Mouse (Mus musculus): ENCODE measurements around the gene Cacna1c. TPM values are rescaled to one million over a fixed set of nuclear protein-coding genes. Genes with fewer than 3 reads are reported as not detected.
A peak's percentile ranks its signal among the peaks of the same experiment; 100 is the strongest.

The Cacna1c gene
- polyA plus RNA-seq, 1 experiment from 2014 or later: 2.3 TPM

DNA sequence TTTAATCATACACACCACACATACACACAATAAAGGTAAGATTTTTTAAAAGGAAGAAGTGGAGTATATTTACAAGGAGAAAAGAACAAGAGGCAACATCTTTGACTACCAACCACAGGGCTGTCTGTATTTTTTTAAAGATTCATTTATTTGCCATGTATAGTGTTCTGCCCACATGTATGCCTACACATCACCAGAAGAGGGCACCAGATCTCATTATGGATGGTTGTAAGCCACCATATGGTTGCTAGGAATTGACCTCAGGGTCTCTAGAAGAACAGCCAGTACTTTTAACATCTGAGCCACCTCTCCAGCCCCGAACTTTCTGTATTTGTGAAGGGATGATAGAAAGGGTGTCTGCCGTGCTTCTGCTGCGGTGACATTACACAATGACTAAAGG, 79.9 kb downstream of the Cacna1c start:
- Histone ChIP-seq H3K27ac (replicated peaks) (no peak overlapping the region), H3K36me3 (ENCODE audit: control insufficient read depth, insufficient read depth, low read length) (no peaks in the 10 kb centered on the region), H3K9ac (ENCODE audit: low read length) (no peak overlapping the region), H3K4me2 (replicated peaks; ENCODE audit: low read depth) (no peak overlapping the region), H3K4me1 (replicated peaks; ENCODE audit: control insufficient read depth, insufficient read depth) (no peaks in the 10 kb centered on the region), H3K27me3 (ENCODE audit: control insufficient read depth, insufficient read depth, low read length) (no peaks in the 10 kb centered on the region), H3K4me3 (ENCODE audit: low read depth, low read length) (no peak overlapping the region), H3K9me3 (ENCODE audit: control insufficient read depth, low read length) (no peaks in the 10 kb centered on the region)
- 90% methylated on average over 3 of the region's 3 CpGs for WGBS
- no peak for TF ChIP-seq EP300 (optimal IDR thresholded peaks at IDR 0.05)
- peak; percentile 38; the same call in 1 of the 2 replicates for TF ChIP-seq CTCF (IDR thresholded peaks at IDR 0.05; ENCODE audit: low read depth)
- DNase-seq (ENCODE audit: low spot score): no peak
- no peak for ATAC-seq (ENCODE audit: low FRiP score, low TSS enrichment)

DNA sequence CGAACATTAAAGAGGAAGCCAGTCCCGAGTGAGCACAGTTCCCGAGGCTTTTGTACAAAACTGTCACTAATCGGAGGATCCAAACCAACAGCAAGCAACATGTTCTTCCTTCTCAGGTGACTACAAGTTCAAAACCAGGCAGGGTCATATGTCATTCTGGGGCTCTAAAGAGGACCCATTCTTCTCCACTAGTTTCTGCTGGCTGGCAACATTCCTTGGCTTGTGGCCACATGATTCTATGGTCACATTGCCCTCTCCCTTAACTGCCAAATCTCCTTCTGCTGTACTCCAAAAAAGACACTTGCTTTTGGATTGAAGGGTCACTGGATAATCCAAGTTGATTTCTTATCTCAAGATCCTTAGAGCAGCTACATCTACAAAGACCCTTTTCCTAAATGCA, 82.9 kb downstream of the Cacna1c start:
- DNase-seq (ENCODE audit: low spot score): no peak
- no peaks in the 10 kb centered on the region for H3K9me3 ChIP-seq (ENCODE audit: control insufficient read depth, low read length)
- ATAC-seq (ENCODE audit: low FRiP score, low TSS enrichment): no peak
- H3K27me3 ChIP-seq (ENCODE audit: control insufficient read depth, insufficient read depth, low read length): no peaks in the 10 kb centered on the region
- H3K4me2 ChIP-seq (replicated peaks; ENCODE audit: low read depth): no peak overlapping the region
- H3K9ac ChIP-seq (ENCODE audit: low read length): no peak overlapping the region
- no peak for TF ChIP-seq EP300 (optimal IDR thresholded peaks at IDR 0.05)
- no peak for TF ChIP-seq CTCF (IDR thresholded peaks at IDR 0.05; ENCODE audit: low read depth)
- H3K36me3 ChIP-seq (ENCODE audit: control insufficient read depth, insufficient read depth, low read length): no peaks in the 10 kb centered on the region
- 80% methylated on average over 4 of the region's 4 CpGs for WGBS
- H3K4me1 ChIP-seq (replicated peaks; ENCODE audit: control insufficient read depth, insufficient read depth): no peaks in the 10 kb centered on the region
- no peak overlapping the region for H3K27ac ChIP-seq (replicated peaks)
- H3K4me3 ChIP-seq (ENCODE audit: low read depth, low read length): no peak overlapping the region

DNA sequence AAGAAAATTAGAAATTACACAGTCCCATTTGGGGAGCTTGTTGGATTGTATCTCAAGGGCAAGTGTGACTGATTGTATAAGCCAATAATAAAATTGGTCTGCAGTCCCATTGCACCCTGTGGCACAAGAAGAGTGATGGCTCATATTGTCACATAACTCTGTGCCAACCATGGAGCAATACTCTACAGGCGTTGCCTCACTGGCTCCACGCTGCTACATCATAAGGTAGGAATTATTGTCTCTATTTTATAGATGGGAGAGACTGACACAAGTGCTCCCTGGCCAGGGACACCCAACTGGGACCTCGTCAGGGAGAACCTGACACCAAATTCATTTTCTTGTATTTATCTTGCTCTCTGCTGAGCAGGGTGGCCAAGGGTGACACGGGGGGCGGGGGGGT, 85.8 kb downstream of the Cacna1c start:
- no peak overlapping the region for H3K9ac ChIP-seq (ENCODE audit: low read length)
- H3K36me3 ChIP-seq (ENCODE audit: control insufficient read depth, insufficient read depth, low read length): no peaks in the 10 kb centered on the region
- 81% methylated on average over 5 of the region's 5 CpGs for WGBS
- H3K27ac ChIP-seq (replicated peaks): no peak overlapping the region
- peaks cover 3% of the 10 kb centered on the region; the same call in 1 of the 2 replicates for H3K27me3 ChIP-seq (ENCODE audit: control insufficient read depth, insufficient read depth, low read length)
- no peaks in the 10 kb centered on the region; the same call in 1 of the 2 replicates for H3K4me1 ChIP-seq (replicated peaks; ENCODE audit: control insufficient read depth, insufficient read depth)
- no peak for TF ChIP-seq EP300 (optimal IDR thresholded peaks at IDR 0.05)
- no peak for TF ChIP-seq CTCF (IDR thresholded peaks at IDR 0.05; ENCODE audit: low read depth)
- no peak for DNase-seq (ENCODE audit: low spot score)
- no peak overlapping the region for H3K4me3 ChIP-seq (ENCODE audit: low read depth, low read length)
- ATAC-seq (ENCODE audit: low FRiP score, low TSS enrichment): no peak
- H3K9me3 ChIP-seq (ENCODE audit: control insufficient read depth, low read length): no peaks in the 10 kb centered on the region
- no peak overlapping the region for H3K4me2 ChIP-seq (replicated peaks; ENCODE audit: low read depth)

DNA sequence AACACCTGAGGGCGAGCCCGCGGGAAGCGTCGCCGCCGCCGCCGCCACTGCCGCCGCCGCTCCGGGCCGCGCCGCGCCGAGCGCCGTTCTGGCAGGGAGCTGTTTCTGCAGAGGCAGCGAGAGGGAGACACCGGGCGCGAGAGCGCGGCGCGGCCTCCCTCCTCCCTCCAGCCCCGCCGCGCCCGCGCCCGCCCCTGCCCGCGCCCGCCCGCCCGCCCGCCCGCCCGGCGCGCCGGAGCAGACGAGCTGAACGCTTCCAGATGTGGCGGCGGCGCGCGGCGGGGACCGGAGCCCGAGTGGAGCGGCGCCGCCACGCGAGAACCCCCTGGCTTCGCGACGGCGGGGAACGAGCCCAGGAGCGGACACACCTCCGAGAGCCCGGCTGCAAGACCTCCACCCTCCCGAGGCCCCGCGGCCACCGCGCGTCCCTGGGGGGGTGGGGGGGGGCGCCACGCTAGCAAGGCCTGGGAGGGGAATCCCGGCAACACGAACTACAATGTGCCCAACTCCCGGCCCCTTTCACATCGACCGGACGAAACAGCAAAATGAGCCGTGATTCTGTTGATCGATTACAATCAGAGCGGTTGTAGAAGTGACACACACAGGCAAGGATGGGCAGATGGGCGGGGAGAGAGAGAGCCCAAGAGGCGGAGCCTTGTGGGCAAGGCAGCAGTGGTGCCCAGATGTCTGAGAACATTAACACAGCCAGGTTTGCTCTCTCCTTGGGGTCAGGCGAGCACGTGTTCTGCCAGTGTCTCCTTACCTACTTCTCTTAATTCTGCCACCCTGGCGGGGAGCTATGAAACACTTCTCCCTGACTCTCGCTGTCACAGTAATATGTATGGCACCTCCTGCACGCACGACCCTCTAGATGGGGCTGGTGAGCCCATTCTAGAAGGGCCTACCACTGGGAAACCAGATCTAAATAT, 87.5 kb downstream of the Cacna1c start:
- Histone ChIP-seq H3K27ac (replicated peaks) (peak overlapping the region; percentile 86), H3K36me3 (ENCODE audit: control insufficient read depth, insufficient read depth, low read length) (no peaks in the 10 kb centered on the region), H3K27me3 (ENCODE audit: control insufficient read depth, insufficient read depth, low read length) (peaks cover 3% of the 10 kb centered on the region; the same call in 1 of the 2 replicates), H3K9me3 (ENCODE audit: control insufficient read depth, low read length) (no peaks in the 10 kb centered on the region), H3K4me2 (replicated peaks; ENCODE audit: low read depth) (peak overlapping the region; percentile 90), H3K4me3 (ENCODE audit: low read depth, low read length) (peak overlapping the region; percentile 64), H3K9ac (ENCODE audit: low read length) (peak overlapping the region; percentile 74), H3K4me1 (replicated peaks; ENCODE audit: control insufficient read depth, insufficient read depth) (no peaks in the 10 kb centered on the region; the same call in 1 of the 2 replicates)
- ATAC-seq (ENCODE audit: low FRiP score, low TSS enrichment): peak; percentile 60
- peak; percentile 71 for DNase-seq (ENCODE audit: low spot score)
- TF ChIP-seq CTCF (IDR thresholded peaks at IDR 0.05; ENCODE audit: low read depth) (peak; percentile 79), EP300 (optimal IDR thresholded peaks at IDR 0.05) (no peak)
- 2% methylated on average over 30 of the region's 93 CpGs for WGBS

DNA sequence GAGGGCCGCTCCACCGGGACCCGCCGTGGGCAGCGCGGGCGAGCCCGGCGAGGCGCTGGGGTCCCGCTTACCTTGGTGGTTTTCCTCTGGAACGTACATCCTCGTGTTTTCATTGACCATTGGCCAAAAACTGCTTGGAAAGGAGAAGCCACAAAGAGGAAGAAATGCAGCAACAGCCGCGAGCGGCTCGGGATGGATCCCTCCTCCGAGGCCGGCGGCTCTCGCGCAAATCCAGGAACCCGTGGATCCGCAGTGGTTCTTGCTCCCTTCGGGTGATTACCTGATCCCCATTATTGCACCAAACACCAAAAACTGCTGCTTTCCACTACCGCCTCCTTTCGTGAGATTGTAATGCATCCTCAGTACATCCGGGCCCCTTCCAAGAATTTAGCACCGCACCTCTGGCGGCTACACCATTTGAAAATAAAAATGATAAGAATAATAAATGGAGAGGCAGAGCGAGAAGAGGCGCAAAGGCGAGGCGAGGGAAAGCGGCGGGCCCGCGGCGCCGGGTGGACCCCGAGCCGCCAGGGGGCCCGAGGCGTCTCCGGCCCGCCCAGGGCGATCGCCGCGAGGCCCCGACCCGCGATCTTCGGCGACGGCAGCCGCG, 88.3 kb downstream of the Cacna1c start:
- WGBS: under 1% methylated on average over 56 of the region's 58 CpGs

More for the DNA sequence above, 88.3 kb downstream of the Cacna1c start:
- Histone ChIP-seq H3K27ac (replicated peaks) (peak overlapping the region; percentile 86), H3K4me2 (replicated peaks; ENCODE audit: low read depth) (peak overlapping the region; percentile 90), H3K36me3 (ENCODE audit: control insufficient read depth, insufficient read depth, low read length) (no peaks in the 10 kb centered on the region), H3K27me3 (ENCODE audit: control insufficient read depth, insufficient read depth, low read length) (peaks cover 3% of the 10 kb centered on the region; the same call in 1 of the 2 replicates), H3K9me3 (ENCODE audit: control insufficient read depth, low read length) (no peaks in the 10 kb centered on the region), H3K4me1 (replicated peaks; ENCODE audit: control insufficient read depth, insufficient read depth) (no peaks in the 10 kb centered on the region; the same call in 1 of the 2 replicates), H3K4me3 (ENCODE audit: low read depth, low read length) (peak overlapping the region; percentile 64), H3K9ac (ENCODE audit: low read length) (peak overlapping the region; percentile 74)
- peak; percentile 19 for DNase-seq (ENCODE audit: low spot score)
- TF ChIP-seq EP300 (optimal IDR thresholded peaks at IDR 0.05): no peak
- no peak for TF ChIP-seq CTCF (IDR thresholded peaks at IDR 0.05; ENCODE audit: low read depth)
- ATAC-seq (ENCODE audit: low FRiP score, low TSS enrichment): 0 out of 2 replicates have a peak, but pooled peaks have one; percentile 1
